Comparison of ENCODE assay signal across 19 mouse cellular contexts in the genomic region with DNA sequence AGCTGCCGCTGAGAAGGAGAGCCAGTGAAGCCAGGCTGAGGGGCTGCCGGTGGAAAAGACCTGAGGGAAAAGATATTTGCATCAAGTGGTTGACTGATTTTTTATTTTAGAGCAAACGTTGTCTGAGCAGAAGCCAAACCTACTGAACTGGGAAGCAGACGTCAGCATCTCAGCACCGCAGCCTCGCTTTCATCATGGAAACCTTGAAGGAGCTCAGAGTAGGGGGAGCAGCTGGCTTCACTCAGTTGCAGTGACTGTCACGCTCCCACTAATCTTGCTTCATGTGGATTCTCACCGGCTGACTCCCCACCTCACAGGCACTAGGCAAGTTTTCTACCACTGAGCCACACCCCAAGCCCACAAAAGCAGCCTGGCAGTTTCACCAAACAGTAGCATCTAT. TPM values are rescaled to one million over a fixed set of nuclear protein-coding genes. Genes with fewer than 3 reads are reported as not detected.
A peak's percentile ranks its signal among the peaks of the same experiment; 100 is the strongest.
DNase-seq lines count a peak whose midpoint lies in the region; ATAC-seq and TF ChIP-seq lines count a peak whose summit lies in the region.
"Had no signal": no experiment of that assay in that cellular context is flagged by ENCODE, and none has a peak within 500 bp of the region (broad histone marks: within the 10 kb centered on the region; RNA-seq: fewer than 3 reads in every experiment).

No protein-coding gene starts in this region.

- no peaks in the 10 kb centered on the region for H3K36me3 ChIP-seq in hindbrain, embryonic 15.5 days
- no peaks in the 10 kb centered on the region for H3K36me3 ChIP-seq in hindbrain, embryonic 14.5 days (replicated peaks; ENCODE audit: control insufficient read depth, insufficient read depth)
- H3K36me3 ChIP-seq in stomach, embryonic 14.5 days (ENCODE audit: control insufficient read depth, insufficient read depth, low read length): no peaks in the 10 kb centered on the region
- no peaks in the 10 kb centered on the region for H3K36me3 ChIP-seq in stomach, postnatal 0 days (ENCODE audit: control insufficient read depth, insufficient read depth, low read length)
- H3K36me3 ChIP-seq: forebrain, embryonic 12.5 days; G1E; limb, embryonic 10.5 days; neural tube, embryonic 15.5 days had no signal

- no peaks in the 10 kb centered on the region for H3K27me3 ChIP-seq in hindbrain, embryonic 15.5 days
- no peaks in the 10 kb centered on the region for H3K27me3 ChIP-seq in hindbrain, embryonic 14.5 days (ENCODE audit: control insufficient read depth, insufficient read depth, low read length)
- H3K27me3 ChIP-seq in stomach, embryonic 14.5 days (ENCODE audit: control insufficient read depth, insufficient read depth, low read length): no peaks in the 10 kb centered on the region
- H3K27me3 ChIP-seq in stomach, postnatal 0 days (ENCODE audit: control insufficient read depth, insufficient read depth, low read length): no peaks in the 10 kb centered on the region
- H3K27me3 ChIP-seq: forebrain, embryonic 12.5 days; megakaryocyte, embryonic 14.5 days; neural tube, embryonic 15.5 days had no signal

- H3K9ac ChIP-seq in hindbrain, embryonic 15.5 days: no peak overlapping the region
- H3K9ac ChIP-seq in hindbrain, embryonic 14.5 days: no peak overlapping the region
- no peak overlapping the region for H3K9ac ChIP-seq in stomach, embryonic 14.5 days (replicated peaks; ENCODE audit: low read depth, low read length)
- H3K9ac ChIP-seq in stomach, postnatal 0 days (ENCODE audit: low read length): no peak overlapping the region
- H3K9ac ChIP-seq: forebrain, embryonic 12.5 days; neural tube, embryonic 15.5 days had no signal

- TF ChIP-seq CTCF in stomach, postnatal 0 days (IDR thresholded peaks at IDR 0.05; ENCODE audit: low read depth): no peak

- peaks cover 23% of the 10 kb centered on the region for H3K4me1 ChIP-seq in hindbrain, embryonic 15.5 days (replicated peaks)
- peaks cover 12% of the 10 kb centered on the region; the same call in 1 of the 2 replicates for H3K4me1 ChIP-seq in hindbrain, embryonic 14.5 days (replicated peaks; ENCODE audit: control insufficient read depth, insufficient read depth, low read length)
- peaks cover 11% of the 10 kb centered on the region; the same call in 1 of the 2 replicates for H3K4me1 ChIP-seq in stomach, embryonic 14.5 days (ENCODE audit: control insufficient read depth, insufficient read depth, low read length)
- no peaks in the 10 kb centered on the region for H3K4me1 ChIP-seq in stomach, postnatal 0 days (replicated peaks; ENCODE audit: control insufficient read depth, insufficient read depth)

- 0 out of 2 replicates have a peak overlapping the region, but pooled peaks have one; percentile 10 for H3K27ac ChIP-seq in hindbrain, embryonic 15.5 days (replicated peaks)
- no peak overlapping the region for H3K27ac ChIP-seq in hindbrain, embryonic 14.5 days
- no peak overlapping the region for H3K27ac ChIP-seq in stomach, embryonic 14.5 days (ENCODE audit: low read length)
- no peak overlapping the region for H3K27ac ChIP-seq in stomach, postnatal 0 days (replicated peaks)
- H3K27ac ChIP-seq: forebrain, embryonic 12.5 days; limb, embryonic 10.5 days; neural tube, embryonic 15.5 days had no signal

- intact Hi-C loops in left cerebral cortex, postnatal 14 days (cut with DNase I): no loop called here

- H3K4me3 ChIP-seq in hindbrain, embryonic 15.5 days: no peak overlapping the region
- no peak overlapping the region for H3K4me3 ChIP-seq in hindbrain, embryonic 14.5 days (replicated peaks; ENCODE audit: low read length)
- no peak overlapping the region for H3K4me3 ChIP-seq in stomach, embryonic 14.5 days (ENCODE audit: low read depth, low read length)
- H3K4me3 ChIP-seq in stomach, postnatal 0 days (ENCODE audit: low read depth, low read length): no peak overlapping the region
- H3K4me3 ChIP-seq: forebrain, embryonic 12.5 days; limb, embryonic 10.5 days; megakaryocyte, embryonic 14.5 days; neural tube, embryonic 15.5 days had no signal

- 65% methylated on average over 8 of the region's 8 CpGs for WGBS in hindbrain, embryonic 15.5 days
- 67% methylated on average over 8 of the region's 8 CpGs for WGBS in hindbrain, embryonic 14.5 days
- 32% methylated on average over 8 of the region's 8 CpGs for WGBS in stomach, embryonic 14.5 days
- WGBS in stomach, postnatal 0 days: 32% methylated on average over 8 of the region's 8 CpGs

- H3K9me3 ChIP-seq in hindbrain, embryonic 15.5 days: no peaks in the 10 kb centered on the region
- no peaks in the 10 kb centered on the region for H3K9me3 ChIP-seq in hindbrain, embryonic 14.5 days (ENCODE audit: control insufficient read depth, low read length)
- H3K9me3 ChIP-seq in stomach, embryonic 14.5 days (ENCODE audit: control insufficient read depth, low read depth, low read length): no peaks in the 10 kb centered on the region
- no peaks in the 10 kb centered on the region for H3K9me3 ChIP-seq in stomach, postnatal 0 days (ENCODE audit: control insufficient read depth, low read length)
- H3K9me3 ChIP-seq: forebrain, embryonic 12.5 days; G1E; limb, embryonic 10.5 days; megakaryocyte, embryonic 14.5 days; neural tube, embryonic 15.5 days had no signal

- no peak for TF ChIP-seq EP300 in stomach, postnatal 0 days (optimal IDR thresholded peaks at IDR 0.05)

- no peak for DNase-seq in hindbrain, embryonic 14.5 days (ENCODE audit: low spot score)
- peak; percentile 40 to 41 for DNase-seq in left cerebral cortex, postnatal 14 days (ENCODE audit: low spot score in 2 of 2)
- no peak for DNase-seq in left cerebral cortex, adult 18-20 months (ENCODE audit: low spot score in 2 of 2)
- no peak for DNase-seq in stomach, postnatal 0 days (ENCODE audit: low spot score)
- no peak for DNase-seq in ovary, postnatal 10 days (ENCODE audit: low spot score)
- DNase-seq: cerebellum, postnatal 10 days; embryo, embryonic 11 days; gastrocnemius, postnatal 36 days; retina, postnatal 1 day; right cerebral cortex, postnatal 4 days; thymus, adult 2 months had no signal

- ATAC-seq in hindbrain, embryonic 15.5 days (ENCODE audit: low FRiP score, low read depth): no peak
- ATAC-seq in hindbrain, embryonic 14.5 days (ENCODE audit: low FRiP score): no peak
- ATAC-seq in stomach, embryonic 14.5 days (ENCODE audit: insufficient number of reproducible peaks, insufficient read depth, low FRiP score, low read depth): peak; percentile 48; the same call in 1 of the 2 replicates
- ATAC-seq in stomach, postnatal 0 days (ENCODE audit: low FRiP score, low TSS enrichment): no peak

- no peak overlapping the region for H3K4me2 ChIP-seq in hindbrain, embryonic 15.5 days
- H3K4me2 ChIP-seq in hindbrain, embryonic 14.5 days (replicated peaks): no peak overlapping the region
- no peak overlapping the region for H3K4me2 ChIP-seq in stomach, embryonic 14.5 days (replicated peaks; ENCODE audit: low read depth, low read length)
- no peak overlapping the region for H3K4me2 ChIP-seq in stomach, postnatal 0 days (replicated peaks; ENCODE audit: low read depth)
- H3K4me2 ChIP-seq: forebrain, embryonic 12.5 days; liver, embryonic 11.5 days; neural tube, embryonic 15.5 days had no signal

RNA-seq across cellular contexts. Expression of a gene that starts 52.7 kb away (rescaled TPM):
- 38.0 and 38.2 TPM in 2 replicates for polyA plus RNA-seq in hindbrain, embryonic 15.5 days (2015; fragmentation: Nextera tagmentation; extraction: Ambion mirVana)
- polyA plus RNA-seq in hindbrain, embryonic 14.5 days (2014; fragmentation: Nextera tagmentation; extraction: Ambion mirVana): 32.7 and 36.1 TPM in 2 replicates
- total RNA-seq in left cerebral cortex, postnatal 14 days (2021): 10 to 100 TPM; 34.0 to 34.2 TPM
- 10 to 100 TPM; 41.8 to 46.7 TPM for total RNA-seq in left cerebral cortex, adult 18-20 months (2021)
- 38.4 and 39.1 TPM in 2 replicates for polyA plus RNA-seq in stomach, embryonic 14.5 days (2014; fragmentation: Nextera tagmentation; extraction: Ambion mirVana)
- 27.7 and 27.8 TPM in 2 replicates for polyA plus RNA-seq in stomach, postnatal 0 days (2015; fragmentation: Nextera tagmentation; extraction: Ambion mirVana)

RNA-seq across cellular contexts. Expression of a gene that starts 55.7 kb away (rescaled TPM):
- polyA plus RNA-seq in hindbrain, embryonic 15.5 days (2015; fragmentation: Nextera tagmentation; extraction: Ambion mirVana): 183 and 185 TPM in 2 replicates
- 198 and 199 TPM in 2 replicates for polyA plus RNA-seq in hindbrain, embryonic 14.5 days (2014; fragmentation: Nextera tagmentation; extraction: Ambion mirVana)
- total RNA-seq in left cerebral cortex, postnatal 14 days (2021): 10 to 100 TPM; 67.4 to 68.9 TPM
- 10 to 100 TPM; 70.7 to 71.1 TPM for total RNA-seq in left cerebral cortex, adult 18-20 months (2021)
- 206 and 221 TPM in 2 replicates for polyA plus RNA-seq in stomach, embryonic 14.5 days (2014; fragmentation: Nextera tagmentation; extraction: Ambion mirVana)
- polyA plus RNA-seq in stomach, postnatal 0 days (2015; fragmentation: Nextera tagmentation; extraction: Ambion mirVana): 90.8 and 92.8 TPM in 2 replicates

RNA-seq across cellular contexts. Expression of a gene that starts 56.1 kb away (rescaled TPM):
- polyA plus RNA-seq in hindbrain, embryonic 15.5 days (2015; fragmentation: Nextera tagmentation; extraction: Ambion mirVana): 70.3 and 74.8 TPM in 2 replicates
- 70.0 and 70.1 TPM in 2 replicates for polyA plus RNA-seq in hindbrain, embryonic 14.5 days (2014; fragmentation: Nextera tagmentation; extraction: Ambion mirVana)
- 10 to 100 TPM; 55.4 to 61.5 TPM for total RNA-seq in left cerebral cortex, postnatal 14 days (2021)
- total RNA-seq in left cerebral cortex, adult 18-20 months (2021): 10 to 100 TPM; 49.6 to 51.7 TPM
- 31.6 and 36.6 TPM in 2 replicates for polyA plus RNA-seq in stomach, embryonic 14.5 days (2014; fragmentation: Nextera tagmentation; extraction: Ambion mirVana)
- 21.9 and 23.4 TPM in 2 replicates for polyA plus RNA-seq in stomach, postnatal 0 days (2015; fragmentation: Nextera tagmentation; extraction: Ambion mirVana)

Comparison
In these comparisons a context has a peak if more than half of its experiments do, and no peak if none do; other contexts are left out.
1. DNase-seq: peak in left cerebral cortex, postnatal 14 days (2 of 2); none in hindbrain, embryonic 14.5 days (single experiment), left cerebral cortex, adult 18-20 months (0 of 2), stomach, postnatal 0 days (single experiment) and ovary, postnatal 10 days (single experiment).